Mouse (Mus musculus) ZHBTc4 (cell line): ENCODE measurements at regions not wholly inside any gene's neighbourhood (a gene's known extent, or its start where the extent isn't known, plus 50 kb on each side); places are given as distances from the start of the nearest gene placed in this dataset.

Experiments used
- DNase-seq: peaks from one replicate; pipeline ENCODE4 v3.0.0-alpha.2; 2011; ENCODE audit warnings: low read depth, low spot score

GRCm38 (mm10) chr6:51057229-51057628, 375.2 kb upstream of the Nfe2l3 start:
- DNase-seq, result no peak

GRCm38 (mm10) chr6:51059923-51060847, 372.3 kb upstream of the Nfe2l3 start:
- no peak for DNase-seq

GRCm38 (mm10) chr6:51060848-51061535, 371.5 kb upstream of the Nfe2l3 start:
- no peak for DNase-seq

- no peak for DNase-seq
These were observed 367.3 kb upstream of the Nfe2l3 start for GRCm38 (mm10) chr6:51065156-51065555.

- DNase-seq, result no peak
These were observed 365.1 kb upstream of the Nfe2l3 start for GRCm38 (mm10) chr6:51067332-51067731.

- no peak for DNase-seq
These were observed 362.5 kb upstream of the Nfe2l3 start for GRCm38 (mm10) chr6:51069945-51070344.

- DNase-seq, result no peak
These were observed 361.2 kb upstream of the Nfe2l3 start for GRCm38 (mm10) chr6:51071243-51071642.

GRCm38 (mm10) chr6:51075026-51075425, 357.4 kb upstream of the Nfe2l3 start:
- DNase-seq, result no peak

GRCm38 (mm10) chr6:51076861-51077768, 355.4 kb upstream of the Nfe2l3 start:
- DNase-seq, result peak; percentile 64

GRCm38 (mm10) chr6:51077769-51078096, 354.7 kb upstream of the Nfe2l3 start:
- DNase-seq, result peak; percentile 38

- DNase-seq, result no peak
These were observed 354.0 kb upstream of the Nfe2l3 start for GRCm38 (mm10) chr6:51078353-51078966.

- DNase-seq, result no peak
These were observed 353.5 kb upstream of the Nfe2l3 start for GRCm38 (mm10) chr6:51078967-51079355.

GRCm38 (mm10) chr6:51081056-51081455, 351.4 kb upstream of the Nfe2l3 start:
- no peak for DNase-seq

GRCm38 (mm10) chr6:51084656-51085055, 347.8 kb upstream of the Nfe2l3 start:
- DNase-seq, result no peak

GRCm38 (mm10) chr6:51085547-51085946, 346.9 kb upstream of the Nfe2l3 start:
- no peak for DNase-seq

- DNase-seq, result no peak
These were observed 346.1 kb upstream of the Nfe2l3 start for GRCm38 (mm10) chr6:51086347-51086746.

GRCm38 (mm10) chr6:51087806-51088205, 344.7 kb upstream of the Nfe2l3 start:
- no peak for DNase-seq

- DNase-seq, result no peak
These were observed 343.7 kb upstream of the Nfe2l3 start for GRCm38 (mm10) chr6:51088641-51089372.

- DNase-seq, result no peak
These were observed 339.3 kb upstream of the Nfe2l3 start for GRCm38 (mm10) chr6:51093196-51093595.

GRCm38 (mm10) chr6:51094304-51094703, 338.2 kb upstream of the Nfe2l3 start:
- DNase-seq, result no peak

GRCm38 (mm10) chr6:51097488-51097887, 335.0 kb upstream of the Nfe2l3 start:
- DNase-seq, result no peak
